Mouse (Mus musculus) hindbrain, embryonic 16.5 days (tissue): ENCODE measurements at regions not wholly inside any gene's neighbourhood (a gene's known extent, or its start where the extent isn't known, plus 50 kb on each side); places are given as distances from the start of the nearest gene placed in this dataset.

Source experiments
- ATAC-seq: fragments of 200-750 bp; cut with Nextera tagmentation; 2 replicates; pipeline ENCODE4 v1.8.0; 2017; ENCODE audit warnings: moderate TSS enrichment, moderate library complexity
- H3K27ac ChIP-seq: fragments of 300-500 bp; sonication (generic); 2 replicates; pipeline ENCODE4 v1.5.1; 2014; ENCODE audit warnings: low read depth, mild to moderate bottlenecking, control low read depth, low read length, moderate library complexity
- H3K27me3 ChIP-seq: fragments of 300-500 bp; sonication (generic); replicated peaks from 2 replicates; pipeline ENCODE4 v1.6.1; 2014; ENCODE audit warnings: low read length; ENCODE audit not compliant: control insufficient read depth, insufficient read depth
- H3K36me3 ChIP-seq: fragments of 300-500 bp; sonication (generic); 2 replicates; pipeline ENCODE4 v1.6.1; 2014; ENCODE audit warnings: mild to moderate bottlenecking, low read length, moderate library complexity, mixed read lengths; ENCODE audit not compliant: control insufficient read depth, insufficient read depth
- H3K4me1 ChIP-seq: fragments of 300-500 bp; sonication (generic); 2 replicates; pipeline ENCODE4 v1.6.1; 2014; ENCODE audit warnings: low read depth, low read length; ENCODE audit not compliant: control insufficient read depth, insufficient read depth
- H3K4me2 ChIP-seq: fragments of 300-500 bp; sonication (generic); 2 replicates; pipeline ENCODE4 v1.6.1; 2014; ENCODE audit warnings: mild to moderate bottlenecking, low read length, control low read depth, moderate library complexity
- H3K4me3 ChIP-seq: fragments of 300-500 bp; sonication (generic); 2 replicates; pipeline ENCODE4 v1.5.1; 2014; ENCODE audit warnings: mild to moderate bottlenecking, low read length, control low read depth, moderate library complexity
- H3K9ac ChIP-seq: fragments of 300-500 bp; sonication (generic); 2 replicates; pipeline ENCODE4 v1.6.1; 2014; ENCODE audit warnings: low read depth, mild to moderate bottlenecking, control low read depth, low read length, moderate library complexity
- H3K9me3 ChIP-seq: fragments of 300-500 bp; sonication (generic); 2 replicates; pipeline ENCODE4 v1.6.1; 2014; ENCODE audit warnings: mild to moderate bottlenecking, low read length, moderate library complexity; ENCODE audit not compliant: control insufficient read depth
- WGBS: fragments of 180-500 bp; shearing (Covaris S2); extraction: QIAGEN DNeasy Blood & Tissue Kit; methylation state at CpG from one replicate; pipeline ENCODE4 v1.1.7; 2014; 5-methylcytosine and 5-hydroxymethylcytosine counted together

GRCm38 (mm10) chr7:145108994-145109393 is 98.9 kb downstream of the 1810010D01Rik start:
- H3K9me3 ChIP-seq: no peaks in the 10 kb centered on the region
- peaks cover 6% of the 10 kb centered on the region; the same call in 1 of the 2 replicates for H3K4me1 ChIP-seq
- ATAC-seq: no peak
- H3K4me3 ChIP-seq: no peak overlapping the region
- 90% methylated on average over 3 of the region's 3 CpGs for WGBS
- no peak overlapping the region for H3K27ac ChIP-seq
- H3K27me3 ChIP-seq: no peaks in the 10 kb centered on the region
- no peak overlapping the region for H3K9ac ChIP-seq
- no peak overlapping the region for H3K4me2 ChIP-seq
- H3K36me3 ChIP-seq: no peaks in the 10 kb centered on the region

DNA sequence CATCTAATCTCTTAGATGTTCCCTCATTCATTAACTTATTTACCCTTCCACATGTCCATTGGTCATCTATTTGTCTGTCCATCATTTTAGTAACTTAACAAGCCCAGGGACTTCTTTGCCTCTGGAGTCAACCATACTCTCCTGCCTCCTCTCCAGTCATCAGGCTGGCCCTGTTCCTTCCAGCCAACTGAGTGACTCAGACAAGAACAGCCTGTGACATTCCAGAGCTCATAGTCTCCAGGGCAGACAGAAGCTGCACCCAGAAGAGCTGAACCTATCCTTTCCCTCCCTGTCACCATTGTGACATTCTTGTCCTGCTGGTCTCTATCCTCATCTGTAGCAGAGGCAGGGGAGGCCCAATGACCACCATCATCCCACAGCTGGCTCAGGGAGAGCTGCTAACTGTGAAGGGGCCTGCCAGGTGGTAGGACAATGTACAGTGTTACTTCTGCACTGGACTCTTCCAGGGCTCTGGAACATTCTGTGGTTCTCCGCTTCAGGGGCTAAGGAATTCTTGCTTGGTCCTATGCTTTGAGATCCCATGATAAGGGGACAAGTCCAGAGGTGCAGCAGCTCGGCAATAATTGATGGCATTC is 100.2 kb downstream of the 1810010D01Rik start:
- no peaks in the 10 kb centered on the region for H3K27me3 ChIP-seq
- H3K36me3 ChIP-seq: no peaks in the 10 kb centered on the region
- no peak for ATAC-seq
- no peak overlapping the region for H3K4me3 ChIP-seq
- no peak overlapping the region for H3K4me2 ChIP-seq
- no peak overlapping the region for H3K27ac ChIP-seq
- peaks cover 10% of the 10 kb centered on the region; the same call in 1 of the 2 replicates for H3K4me1 ChIP-seq
- 88% methylated on average over 2 of the region's 2 CpGs for WGBS
- H3K9ac ChIP-seq: no peak overlapping the region
- no peaks in the 10 kb centered on the region for H3K9me3 ChIP-seq

DNA sequence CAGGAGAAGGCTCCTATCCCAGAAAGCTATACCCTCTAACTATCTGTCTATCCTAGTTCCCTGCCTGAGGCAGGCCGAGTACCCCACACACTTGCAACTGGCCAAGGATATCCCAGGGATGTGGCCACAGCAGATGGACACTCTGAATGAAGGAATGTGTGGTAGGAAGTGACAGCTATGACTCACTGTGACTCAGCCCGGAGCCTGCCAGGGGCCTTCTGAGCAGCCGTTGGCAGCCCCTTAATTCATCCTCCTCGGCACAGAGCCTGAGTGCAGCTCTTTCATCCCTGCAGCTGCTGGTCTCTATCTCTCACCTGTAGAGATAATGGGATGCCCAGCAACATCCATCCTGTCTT is 101.4 kb downstream of the 1810010D01Rik start:
- Histone ChIP-seq H3K4me3 (no peak overlapping the region), H3K9ac (no peak overlapping the region), H3K27me3 (no peaks in the 10 kb centered on the region), H3K4me1 (peaks cover 10% of the 10 kb centered on the region), H3K36me3 (no peaks in the 10 kb centered on the region), H3K9me3 (no peaks in the 10 kb centered on the region), H3K27ac (no peak overlapping the region), H3K4me2 (no peak overlapping the region)
- ATAC-seq: no peak
- 71% methylated on average over 4 of the region's 4 CpGs for WGBS

DNA sequence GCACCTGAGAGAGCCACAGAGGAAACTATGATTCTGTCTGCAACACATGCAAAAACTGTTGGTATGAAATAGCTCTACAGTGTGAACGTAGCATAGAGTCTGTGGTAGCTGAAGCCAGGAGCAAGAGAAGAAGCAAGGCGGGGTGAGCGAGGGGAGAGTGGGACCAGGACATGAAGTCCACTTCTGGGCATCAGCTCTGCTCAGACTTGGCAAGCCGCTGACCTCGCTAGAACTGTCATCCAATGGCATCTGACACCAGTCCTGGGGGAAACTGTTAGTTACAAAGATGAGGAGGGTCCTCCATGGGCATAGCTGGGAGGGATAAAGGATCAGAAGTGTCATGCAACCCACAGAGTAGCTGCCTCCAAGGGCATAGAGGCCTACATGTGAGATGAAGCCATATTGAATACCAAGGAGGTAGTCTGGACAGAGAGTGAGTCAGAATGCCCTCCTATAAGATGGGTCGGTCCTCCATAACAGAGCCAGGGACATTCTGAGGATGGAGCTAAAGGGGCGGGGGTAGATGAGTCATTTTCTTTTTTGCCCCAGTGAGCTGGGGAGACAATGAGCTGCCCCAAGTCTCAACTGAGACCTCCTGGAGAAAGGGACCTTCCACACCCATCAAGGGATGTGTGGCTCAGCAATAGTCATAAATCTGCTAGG is 102.0 kb downstream of the 1810010D01Rik start:
- H3K36me3 ChIP-seq: no peaks in the 10 kb centered on the region
- peaks cover 5% of the 10 kb centered on the region for H3K4me1 ChIP-seq
- ATAC-seq: no peak
- WGBS: 95% methylated on average over 7 of the region's 7 CpGs
- H3K27me3 ChIP-seq: no peaks in the 10 kb centered on the region
- H3K4me2 ChIP-seq: no peak overlapping the region
- no peak overlapping the region for H3K4me3 ChIP-seq
- no peak overlapping the region for H3K9ac ChIP-seq
- no peaks in the 10 kb centered on the region for H3K9me3 ChIP-seq
- no peak overlapping the region for H3K27ac ChIP-seq

GRCm38 (mm10) chr7:145102692-145103091 is 105.2 kb downstream of the 1810010D01Rik start:
- Histone ChIP-seq H3K9me3 (no peaks in the 10 kb centered on the region), H3K4me2 (no peak overlapping the region)
- ATAC-seq: no peak

GRCm38 (mm10) chr7:145102216-145102615 is 105.7 kb downstream of the 1810010D01Rik start:
- Histone ChIP-seq H3K4me3 (no peak overlapping the region), H3K27me3 (no peaks in the 10 kb centered on the region), H3K4me1 (peaks cover 4% of the 10 kb centered on the region), H3K36me3 (no peaks in the 10 kb centered on the region), H3K27ac (no peak overlapping the region), H3K9me3 (no peaks in the 10 kb centered on the region), H3K4me2 (no peak overlapping the region), H3K9ac (no peak overlapping the region)
- 46% methylated on average over 6 of the region's 6 CpGs for WGBS
- peak; percentile 78 for ATAC-seq

More at GRCm38 (mm10) chr7:145102692-145103091, 105.2 kb downstream of the 1810010D01Rik start:
- H3K4me1 ChIP-seq: peaks cover 4% of the 10 kb centered on the region
- H3K27me3 ChIP-seq: no peaks in the 10 kb centered on the region
- no peak overlapping the region for H3K4me3 ChIP-seq
- 64% methylated on average over 5 of the region's 5 CpGs for WGBS
- no peak overlapping the region for H3K27ac ChIP-seq
- no peaks in the 10 kb centered on the region for H3K36me3 ChIP-seq
- H3K9ac ChIP-seq: no peak overlapping the region

DNA sequence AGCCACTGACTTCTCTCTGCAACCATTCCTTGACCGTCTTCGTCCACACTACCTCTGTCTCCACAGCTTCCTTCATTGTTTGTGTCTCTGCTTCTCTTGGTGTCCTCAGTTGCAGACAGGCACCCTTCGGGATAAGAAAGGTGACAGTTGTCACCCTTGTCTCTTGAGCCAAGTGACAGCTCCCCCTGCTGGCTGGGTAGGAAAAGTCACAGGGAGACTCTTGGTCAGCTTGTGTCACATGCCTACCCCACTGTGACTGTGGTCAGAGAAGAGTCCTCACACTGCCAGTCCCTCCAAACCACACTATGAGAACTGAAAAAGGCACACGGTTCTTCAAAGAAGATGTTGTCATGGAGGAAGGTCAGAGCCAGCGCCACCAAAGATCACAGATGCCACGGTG is 109.6 kb downstream of the 1810010D01Rik start:
- H3K4me3 ChIP-seq: no peak overlapping the region
- peaks cover 4% of the 10 kb centered on the region for H3K4me1 ChIP-seq
- no peak overlapping the region for H3K27ac ChIP-seq
- H3K4me2 ChIP-seq: no peak overlapping the region
- no peak overlapping the region for H3K9ac ChIP-seq
- WGBS: 91% methylated on average over 6 of the region's 6 CpGs
- no peak for ATAC-seq
- no peaks in the 10 kb centered on the region for H3K9me3 ChIP-seq
- H3K27me3 ChIP-seq: no peaks in the 10 kb centered on the region
- H3K36me3 ChIP-seq: no peaks in the 10 kb centered on the region

- Histone ChIP-seq H3K4me2 (no peak overlapping the region), H3K4me3 (no peak overlapping the region), H3K9me3 (no peaks in the 10 kb centered on the region), H3K36me3 (no peaks in the 10 kb centered on the region), H3K4me1 (no peaks in the 10 kb centered on the region; the same call in 1 of the 2 replicates), H3K27me3 (no peaks in the 10 kb centered on the region), H3K27ac (no peak overlapping the region), H3K9ac (no peak overlapping the region)
- WGBS: 65% methylated on average over 7 of the region's 7 CpGs
- no peak for ATAC-seq
Observed at GRCm38 (mm10) chr7:145094134-145094526, 113.8 kb downstream of the 1810010D01Rik start.

GRCm38 (mm10) chr7:145093417-145094133 is 114.3 kb downstream of the 1810010D01Rik start:
- 67% methylated on average over 3 of the region's 3 CpGs for WGBS
- ATAC-seq: peak; percentile 91
- H3K27me3 ChIP-seq: no peaks in the 10 kb centered on the region

More at GRCm38 (mm10) chr7:145093417-145094133, 114.3 kb downstream of the 1810010D01Rik start:
- no peaks in the 10 kb centered on the region for H3K9me3 ChIP-seq
- H3K4me2 ChIP-seq: no peak overlapping the region
- H3K27ac ChIP-seq: no peak overlapping the region
- no peak overlapping the region for H3K4me3 ChIP-seq
- H3K4me1 ChIP-seq: no peaks in the 10 kb centered on the region; the same call in 1 of the 2 replicates
- H3K36me3 ChIP-seq: no peaks in the 10 kb centered on the region
- no peak overlapping the region for H3K9ac ChIP-seq
